10 mouse cellular contexts compared by ENCODE assay signal in genomic region chr17:24530361-24531050, GRCm38 (mm10). TPM values are rescaled to one million over a fixed set of nuclear protein-coding genes. Genes with fewer than 3 reads are reported as not detected.
DNase-seq lines count a peak whose midpoint lies in the region; ATAC-seq lines count a peak whose summit lies in the region.
"Had no signal": no experiment of that assay in that cellular context is flagged by ENCODE, and none has a peak within 500 bp of the region (broad histone marks: within the 10 kb centered on the region; RNA-seq: fewer than 3 reads in every experiment).

No protein-coding gene starts in this region.

- peak overlapping the region; percentile 26 for H3K4me3 ChIP-seq in erythroblast, embryonic 14.5 days (replicated peaks)
- H3K4me3 ChIP-seq in forebrain, embryonic 10.5 days: peak overlapping the region; percentile 83
- peak overlapping the region; percentile 94 for H3K4me3 ChIP-seq in limb, embryonic 15.5 days

- 31% methylated on average over 8 of the region's 8 CpGs for WGBS in forebrain, embryonic 10.5 days
- WGBS in limb, embryonic 15.5 days: 30% methylated on average over 8 of the region's 8 CpGs

- no peak overlapping the region; the same call in 1 of the 2 replicates for H3K9ac ChIP-seq in limb, embryonic 15.5 days

- H3K27me3 ChIP-seq in erythroblast, embryonic 14.5 days (ENCODE audit: control insufficient read depth): peaks cover 2% of the 10 kb centered on the region; the same call in 1 of the 2 replicates
- H3K27me3 ChIP-seq in forebrain, embryonic 10.5 days (ENCODE audit: poor library complexity, severe bottlenecking): no peaks in the 10 kb centered on the region
- no peaks in the 10 kb centered on the region for H3K27me3 ChIP-seq in limb, embryonic 15.5 days

- peaks cover 31% of the 10 kb centered on the region for H3K36me3 ChIP-seq in erythroblast, embryonic 14.5 days (ENCODE audit: control insufficient read depth)
- H3K36me3 ChIP-seq in forebrain, embryonic 10.5 days (replicated peaks): peaks cover 33% of the 10 kb centered on the region
- H3K36me3 ChIP-seq in limb, embryonic 15.5 days: peaks cover 10% of the 10 kb centered on the region; the same call in 1 of the 2 replicates

- no peaks in the 10 kb centered on the region for H3K9me3 ChIP-seq in erythroblast, embryonic 14.5 days (ENCODE audit: control insufficient read depth, low read length)
- H3K9me3 ChIP-seq in forebrain, embryonic 10.5 days: no peaks in the 10 kb centered on the region
- no peaks in the 10 kb centered on the region for H3K9me3 ChIP-seq in limb, embryonic 15.5 days

- H3K27ac ChIP-seq in forebrain, embryonic 10.5 days: peak overlapping the region; percentile 92
- H3K27ac ChIP-seq in limb, embryonic 15.5 days: peak overlapping the region; percentile 81; the same call in 1 of the 2 replicates

- H3K4me1 ChIP-seq in erythroblast, embryonic 14.5 days (ENCODE audit: control insufficient read depth): peaks cover 73% of the 10 kb centered on the region
- peaks cover 68% of the 10 kb centered on the region for H3K4me1 ChIP-seq in forebrain, embryonic 10.5 days
- peaks cover 59% of the 10 kb centered on the region for H3K4me1 ChIP-seq in limb, embryonic 15.5 days

- DNase-seq in 416B (ENCODE audit: low read depth): peak; percentile 56
- no peak for DNase-seq in forebrain, embryonic 10.5 days (ENCODE audit: extremely low spot score, low spot score)
- no peak for DNase-seq in frontal cortex, adult 2 months (ENCODE audit: extremely low spot score in 1 of 2, low spot score in 1 of 2)
- DNase-seq in urinary bladder, postnatal 14 days (ENCODE audit: low spot score): no peak
- DNase-seq: cerebellum, postnatal 10 days; lung, postnatal 14 days had no signal

- ATAC-seq in erythroblast, adult 5-6 weeks (replicated peaks; ENCODE audit: low FRiP score, poor library complexity, severe bottlenecking): no peak
- no peak for ATAC-seq in limb, embryonic 15.5 days (ENCODE audit: insufficient number of reproducible peaks, low FRiP score, low TSS enrichment, low read depth)
- no peak for ATAC-seq in megakaryocyte progenitor cell, adult 5-6 weeks (replicated peaks; ENCODE audit: poor library complexity)

- H3K4me2 ChIP-seq in limb, embryonic 15.5 days: peak overlapping the region; percentile 64

RNA-seq across cellular contexts. Expression of gene Traf7, which starts 2.8 kb away (rescaled TPM):
- 11.3 and 12.7 TPM in 2 replicates for polyA plus RNA-seq in erythroblast, embryonic 14.5 days (2012)
- 11.9 and 13.2 TPM in 2 replicates for total RNA-seq in erythroblast, adult 5-6 weeks (2015; ENCODE audit: low replicate concordance)
- 24.2 and 45.2 TPM in 2 replicates for total RNA-seq in erythroblast, adult 5-6 weeks (2017; ENCODE audit: low replicate concordance)
- polyA plus RNA-seq in forebrain, embryonic 10.5 days (2016; fragmentation: Nextera tagmentation; extraction: Ambion mirVana): 128 and 132 TPM in 2 replicates
- polyA plus RNA-seq in limb, embryonic 15.5 days (2015; fragmentation: Nextera tagmentation; extraction: Ambion mirVana): 89.8 and 104 TPM in 2 replicates
- polyA plus RNA-seq in frontal cortex, adult 2 months (2012; rRNA removed): 194 and 212 TPM in 2 replicates
- 50.9 and 54.7 TPM in 2 replicates for total RNA-seq in megakaryocyte progenitor cell, adult 5-6 weeks (2015)
- 91.7 and 98.9 TPM in 2 replicates for total RNA-seq in megakaryocyte progenitor cell, adult 5-6 weeks (2017)

RNA-seq across cellular contexts. Expression of gene Rab26, which starts 3.5 kb away (rescaled TPM):
- polyA plus RNA-seq in erythroblast, embryonic 14.5 days (2012): 0.09 TPM in 1 of 2 replicates, not detected in the other
- not detected in 2 replicates for total RNA-seq in erythroblast, adult 5-6 weeks (2015; ENCODE audit: low replicate concordance)
- total RNA-seq in erythroblast, adult 5-6 weeks (2017; ENCODE audit: low replicate concordance): not detected in 2 replicates
- polyA plus RNA-seq in forebrain, embryonic 10.5 days (2016; fragmentation: Nextera tagmentation; extraction: Ambion mirVana): 1.9 and 3.5 TPM in 2 replicates
- 3.0 and 3.8 TPM in 2 replicates for polyA plus RNA-seq in limb, embryonic 15.5 days (2015; fragmentation: Nextera tagmentation; extraction: Ambion mirVana)
- 97.2 and 118 TPM in 2 replicates for polyA plus RNA-seq in frontal cortex, adult 2 months (2012; rRNA removed)
- 0.12 and 0.17 TPM in 2 replicates for total RNA-seq in megakaryocyte progenitor cell, adult 5-6 weeks (2015)
- 0.14 and 0.71 TPM in 2 replicates for total RNA-seq in megakaryocyte progenitor cell, adult 5-6 weeks (2017)

RNA-seq across cellular contexts. Expression of gene Pkd1, which starts 19.1 kb away (rescaled TPM):
- 0.14 and 0.21 TPM in 2 replicates for polyA plus RNA-seq in erythroblast, embryonic 14.5 days (2012)
- total RNA-seq in erythroblast, adult 5-6 weeks (2015; ENCODE audit: low replicate concordance): 1.5 and 6.1 TPM in 2 replicates
- 3.8 and 16.2 TPM in 2 replicates for total RNA-seq in erythroblast, adult 5-6 weeks (2017; ENCODE audit: low replicate concordance)
- polyA plus RNA-seq in forebrain, embryonic 10.5 days (2016; fragmentation: Nextera tagmentation; extraction: Ambion mirVana): 12.9 and 16.3 TPM in 2 replicates
- polyA plus RNA-seq in limb, embryonic 15.5 days (2015; fragmentation: Nextera tagmentation; extraction: Ambion mirVana): 32.1 and 37.9 TPM in 2 replicates
- polyA plus RNA-seq in frontal cortex, adult 2 months (2012; rRNA removed): 85.1 and 85.3 TPM in 2 replicates
- 7.4 and 10.6 TPM in 2 replicates for total RNA-seq in megakaryocyte progenitor cell, adult 5-6 weeks (2015)
- total RNA-seq in megakaryocyte progenitor cell, adult 5-6 weeks (2017): 6.2 and 15.1 TPM in 2 replicates

RNA-seq across cellular contexts. Expression of gene Caskin1, which starts 42.1 kb away (rescaled TPM):
- not detected in 2 replicates for polyA plus RNA-seq in erythroblast, embryonic 14.5 days (2012)
- not detected in 2 replicates for total RNA-seq in erythroblast, adult 5-6 weeks (2015; ENCODE audit: low replicate concordance)
- total RNA-seq in erythroblast, adult 5-6 weeks (2017; ENCODE audit: low replicate concordance): not detected in 2 replicates
- polyA plus RNA-seq in forebrain, embryonic 10.5 days (2016; fragmentation: Nextera tagmentation; extraction: Ambion mirVana): 3.8 and 4.3 TPM in 2 replicates
- polyA plus RNA-seq in limb, embryonic 15.5 days (2015; fragmentation: Nextera tagmentation; extraction: Ambion mirVana): 2.8 and 3.0 TPM in 2 replicates
- 116 and 124 TPM in 2 replicates for polyA plus RNA-seq in frontal cortex, adult 2 months (2012; rRNA removed)
- total RNA-seq in megakaryocyte progenitor cell, adult 5-6 weeks (2015): not detected in 2 replicates
- total RNA-seq in megakaryocyte progenitor cell, adult 5-6 weeks (2017): not detected in 2 replicates

RNA-seq across cellular contexts. Expression of gene Mlst8, which starts 51.6 kb away (rescaled TPM):
- 1.4 and 1.7 TPM in 2 replicates for polyA plus RNA-seq in erythroblast, embryonic 14.5 days (2012)
- 5.9 and 15.8 TPM in 2 replicates for total RNA-seq in erythroblast, adult 5-6 weeks (2015; ENCODE audit: low replicate concordance)
- 5.5 and 8.2 TPM in 2 replicates for total RNA-seq in erythroblast, adult 5-6 weeks (2017; ENCODE audit: low replicate concordance)
- polyA plus RNA-seq in forebrain, embryonic 10.5 days (2016; fragmentation: Nextera tagmentation; extraction: Ambion mirVana): 36.8 and 40.0 TPM in 2 replicates
- 26.2 and 30.5 TPM in 2 replicates for polyA plus RNA-seq in limb, embryonic 15.5 days (2015; fragmentation: Nextera tagmentation; extraction: Ambion mirVana)
- 37.9 and 45.7 TPM in 2 replicates for polyA plus RNA-seq in frontal cortex, adult 2 months (2012; rRNA removed)
- 9.2 TPM in 2 replicates for total RNA-seq in megakaryocyte progenitor cell, adult 5-6 weeks (2015)
- 14.9 and 28.9 TPM in 2 replicates for total RNA-seq in megakaryocyte progenitor cell, adult 5-6 weeks (2017)

Comparison
In these comparisons a context has a peak if more than half of its experiments do, and no peak if none do; other contexts are left out.
1. H3K4me3 ChIP-seq: peak in every context shown above with its lines; median percentile 94 in limb, embryonic 15.5 days; 83 in forebrain, embryonic 10.5 days; 26 in erythroblast, embryonic 14.5 days.
2. RNA of gene Rab26, which starts 3.5 kb away (polyA plus RNA-seq): 97.2 to 118 TPM in frontal cortex, adult 2 months; 1.9 to 3.5 TPM in forebrain, embryonic 10.5 days, 3.0 to 3.8 TPM in limb, embryonic 15.5 days and 0.09 TPM in erythroblast, embryonic 14.5 days; every median in the first group is over 10 times any median in the second.
3. RNA of gene Pkd1, which starts 19.1 kb away (polyA plus RNA-seq): 85.1 to 85.3 TPM in frontal cortex, adult 2 months, 32.1 to 37.9 TPM in limb, embryonic 15.5 days and 12.9 to 16.3 TPM in forebrain, embryonic 10.5 days; 0.14 to 0.21 TPM in erythroblast, embryonic 14.5 days; every median in the first group is over 10 times any median in the second.